Mouse (Mus musculus) lung, embryonic 16.5 days (tissue): ENCODE results near the gene Padi6. TPM values are rescaled to one million over a fixed set of nuclear protein-coding genes. Genes with fewer than 3 reads are reported as not detected.

Source experiments
- ATAC-seq: fragments of 200-750 bp; cut with Nextera tagmentation; 2 replicates; pipeline ENCODE4 v1.8.0; 2017; ENCODE audit warnings: low read depth, mild to moderate bottlenecking, moderate library complexity
- H3K27ac ChIP-seq: fragments of 300-500 bp; sonication (generic); 2 replicates; pipeline ENCODE4 v1.5.1; 2014; ENCODE audit warnings: mild to moderate bottlenecking, control low read depth, low read length
- H3K27me3 ChIP-seq: fragments of 300-500 bp; sonication (generic); 2 replicates; pipeline ENCODE4 v1.6.1; 2014; ENCODE audit warnings: low read depth, low read length, mixed read lengths; ENCODE audit not compliant: control insufficient read depth, insufficient read depth
- H3K36me3 ChIP-seq: fragments of 300-500 bp; sonication (generic); 2 replicates; pipeline ENCODE4 v1.6.1; 2014; ENCODE audit warnings: low read length; ENCODE audit not compliant: control insufficient read depth, insufficient read depth
- H3K4me1 ChIP-seq: fragments of 300-500 bp; sonication (generic); replicated peaks from 2 replicates; pipeline ENCODE4 v1.6.1; 2014; ENCODE audit warnings: low read length, mixed read lengths; ENCODE audit not compliant: control insufficient read depth, insufficient read depth
- H3K4me2 ChIP-seq: fragments of 300-500 bp; sonication (generic); 2 replicates; pipeline ENCODE4 v1.6.1; 2014; ENCODE audit warnings: low read depth, low read length, control low read depth
- H3K4me3 ChIP-seq: fragments of 300-500 bp; sonication (generic); 2 replicates; pipeline ENCODE4 v1.5.1; 2014; ENCODE audit warnings: mild to moderate bottlenecking, low read length, control low read depth
- H3K9ac ChIP-seq: fragments of 300-500 bp; sonication (generic); 2 replicates; pipeline ENCODE4 v1.6.1; 2014; ENCODE audit warnings: low read length, control low read depth
- H3K9me3 ChIP-seq: fragments of 300-500 bp; sonication (generic); 2 replicates; pipeline ENCODE4 v1.6.1; 2016; ENCODE audit warnings: low read length; ENCODE audit not compliant: control insufficient read depth
- WGBS: fragments of 180-500 bp; shearing (Covaris S2); extraction: QIAGEN DNeasy Blood & Tissue Kit; methylation state at CpG from one replicate; pipeline ENCODE4 v1.1.7; 2014; 5-methylcytosine and 5-hydroxymethylcytosine counted together
- polyA plus RNA-seq: library from polyadenylated mRNA; unstranded; fragments of >200 nt; fragmentation: Nextera tagmentation; extraction: Ambion mirVana; gene quantifications from 2 replicates; pipeline ENCODE4 v1.2.1, GENCODE M21; 2015

The Padi6 gene
- polyA plus RNA-seq, 1 experiment from 2014 or later = not detected

- H3K36me3 ChIP-seq = peaks cover 62% of the 10 kb centered on the region
- no peak overlapping the region for H3K9ac ChIP-seq
- 80% methylated on average over 5 of the region's 5 CpGs for WGBS
- no peak overlapping the region for H3K27ac ChIP-seq
- no peak overlapping the region for H3K4me3 ChIP-seq
- H3K27me3 ChIP-seq = no peaks in the 10 kb centered on the region
- H3K4me1 ChIP-seq = 0 out of 2 replicates have a peak, but pooled peaks cover 3% of the 10 kb centered on the region
- ATAC-seq = no peak
- H3K9me3 ChIP-seq = no peaks in the 10 kb centered on the region
- H3K4me2 ChIP-seq = no peak overlapping the region
Observed at GRCm38 (mm10) chr4:140720091-140720490, 22.4 kb downstream of the Padi6 start.

GRCm38 (mm10) chr4:140718436-140718835, 24.0 kb downstream of the Padi6 start:
- Histone ChIP-seq H3K36me3 (peaks cover 71% of the 10 kb centered on the region), H3K4me2 (no peak overlapping the region), H3K4me1 (peaks cover 14% of the 10 kb centered on the region), H3K9ac (no peak overlapping the region), H3K9me3 (no peaks in the 10 kb centered on the region), H3K27ac (no peak overlapping the region), H3K4me3 (no peak overlapping the region), H3K27me3 (no peaks in the 10 kb centered on the region)
- WGBS = 93% methylated on average over 9 of the region's 9 CpGs
- ATAC-seq = no peak

DNA sequence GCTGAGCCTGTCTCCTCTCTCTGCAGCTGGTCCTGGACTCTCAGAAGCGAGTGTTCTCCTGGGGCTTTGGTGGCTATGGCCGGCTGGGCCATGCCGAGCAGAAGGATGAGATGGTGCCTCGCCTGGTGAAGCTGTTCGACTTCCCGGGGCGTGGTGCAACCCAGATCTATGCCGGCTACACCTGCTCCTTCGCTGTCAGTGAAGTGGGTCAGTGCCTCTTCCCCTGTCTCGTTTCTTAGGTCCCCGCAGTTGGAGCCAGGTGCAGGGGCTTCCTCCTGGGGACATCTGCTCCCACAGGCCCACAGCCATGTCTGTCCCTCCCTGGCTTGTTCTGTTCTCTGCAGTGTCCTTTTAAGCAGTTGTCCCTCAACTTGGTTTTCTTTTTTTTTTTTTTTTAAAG, 25.4 kb downstream of the Padi6 start:
- WGBS = 92% methylated on average over 11 of the region's 11 CpGs
- Histone ChIP-seq H3K4me1 (peaks cover 28% of the 10 kb centered on the region), H3K4me3 (no peak overlapping the region), H3K27ac (no peak overlapping the region), H3K27me3 (no peaks in the 10 kb centered on the region), H3K36me3 (peaks cover 76% of the 10 kb centered on the region), H3K4me2 (no peak overlapping the region), H3K9me3 (no peaks in the 10 kb centered on the region), H3K9ac (no peak overlapping the region)
- no peak for ATAC-seq

GRCm38 (mm10) chr4:140714586-140714985, 27.9 kb downstream of the Padi6 start:
- ATAC-seq = 0 out of 2 replicates have a peak, but pooled peaks have one; percentile 1
- H3K9me3 ChIP-seq = no peaks in the 10 kb centered on the region
- H3K9ac ChIP-seq = peak overlapping the region; percentile 9; the same call in 1 of the 2 replicates
- H3K27me3 ChIP-seq = no peaks in the 10 kb centered on the region
- H3K36me3 ChIP-seq = peaks cover 71% of the 10 kb centered on the region
- WGBS = 63% methylated on average over 5 of the region's 5 CpGs
- H3K4me3 ChIP-seq = no peak overlapping the region
- H3K27ac ChIP-seq = peak overlapping the region; percentile 39
- H3K4me2 ChIP-seq = no peak overlapping the region
- H3K4me1 ChIP-seq = peaks cover 38% of the 10 kb centered on the region

DNA sequence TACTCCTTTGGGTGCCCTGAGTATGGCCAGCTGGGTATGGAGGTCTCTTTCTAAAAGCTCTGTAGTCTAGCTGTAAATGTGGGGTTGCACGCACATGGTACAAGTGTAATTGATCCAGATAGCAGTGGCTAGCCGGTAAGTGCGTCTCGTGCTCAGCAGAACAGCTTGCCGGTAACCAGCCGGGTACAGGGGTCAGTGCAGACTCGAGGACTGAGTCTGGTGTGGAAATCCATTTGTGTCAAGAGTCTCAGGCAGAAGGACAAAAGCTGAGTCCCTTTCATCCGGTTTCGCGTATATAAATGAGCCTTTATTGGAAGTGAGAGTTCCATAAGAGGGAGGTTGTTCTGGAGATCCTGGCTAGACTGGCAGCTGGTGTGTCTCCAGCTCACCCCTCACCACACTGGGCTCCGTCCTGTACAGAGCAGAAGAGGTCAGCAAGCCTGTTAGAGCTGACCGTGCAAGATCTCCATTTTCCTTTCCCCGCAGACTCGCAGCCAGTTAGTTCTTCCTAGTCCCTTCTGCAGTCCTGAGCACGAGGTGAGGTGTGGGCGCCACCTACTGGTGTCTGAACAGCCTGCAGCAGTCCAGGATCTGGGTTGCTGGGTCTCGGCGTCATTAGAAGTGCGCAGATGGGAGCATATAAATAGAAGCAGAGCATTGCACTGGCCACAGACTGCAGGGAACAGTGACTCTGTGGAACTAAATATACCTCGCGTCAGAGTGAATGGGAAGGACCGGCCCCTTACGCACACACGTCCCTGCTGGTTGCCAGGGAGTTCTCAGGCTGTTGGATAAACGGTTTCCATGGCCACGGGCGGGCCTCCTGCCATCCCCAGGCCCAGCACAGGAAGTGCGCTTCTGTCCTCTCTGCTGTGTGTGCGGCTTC, 28.7 kb downstream of the Padi6 start:
- peaks cover 76% of the 10 kb centered on the region for H3K36me3 ChIP-seq
- no peak overlapping the region for H3K4me2 ChIP-seq
- peak overlapping the region; percentile 82 for H3K27ac ChIP-seq
- no peak overlapping the region for H3K4me3 ChIP-seq
- peak overlapping the region; percentile 3 for H3K9ac ChIP-seq
- H3K27me3 ChIP-seq = no peaks in the 10 kb centered on the region
- H3K9me3 ChIP-seq = no peaks in the 10 kb centered on the region
- WGBS = 22% methylated on average over 29 of the region's 29 CpGs
- peak; percentile 90 for ATAC-seq
- peaks cover 46% of the 10 kb centered on the region for H3K4me1 ChIP-seq

DNA sequence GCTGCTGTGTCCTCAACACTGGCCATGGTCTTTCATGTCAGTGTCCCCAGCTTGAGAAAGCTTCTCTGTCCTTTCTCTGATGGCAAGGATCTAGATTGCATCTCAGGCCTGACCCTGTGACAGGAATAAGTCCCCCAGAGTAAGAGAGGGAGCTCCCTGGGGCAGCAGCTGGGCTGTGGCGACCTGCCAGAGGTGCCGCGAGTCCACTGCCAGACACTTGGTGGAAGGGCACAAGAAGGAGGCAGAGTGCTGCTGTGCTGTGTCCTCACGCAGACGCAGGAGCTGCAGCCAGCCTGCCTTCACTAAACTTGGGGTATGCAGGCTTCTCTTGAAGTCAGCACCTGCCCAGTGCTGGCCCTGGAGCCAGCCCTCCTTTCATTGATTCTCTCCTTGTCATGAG, 31.1 kb downstream of the Padi6 start:
- WGBS = 61% methylated on average over 5 of the region's 5 CpGs
- H3K36me3 ChIP-seq = peaks cover 55% of the 10 kb centered on the region

GRCm38 (mm10) chr4:140710781-140711180, 31.7 kb downstream of the Padi6 start:
- H3K4me1 ChIP-seq = peaks cover 59% of the 10 kb centered on the region
- no peak overlapping the region for H3K9ac ChIP-seq
- H3K9me3 ChIP-seq = no peaks in the 10 kb centered on the region
- H3K36me3 ChIP-seq = peaks cover 49% of the 10 kb centered on the region
- H3K27ac ChIP-seq = no peak overlapping the region
- no peaks in the 10 kb centered on the region for H3K27me3 ChIP-seq
- H3K4me3 ChIP-seq = no peak overlapping the region
- no peak overlapping the region for H3K4me2 ChIP-seq
- WGBS = 79% methylated on average over 10 of the region's 10 CpGs
- no peak for ATAC-seq

More for the DNA sequence above, 31.1 kb downstream of the Padi6 start:
- Histone ChIP-seq H3K4me1 (peaks cover 59% of the 10 kb centered on the region), H3K4me3 (no peak overlapping the region), H3K27ac (no peak overlapping the region), H3K27me3 (no peaks in the 10 kb centered on the region), H3K4me2 (no peak overlapping the region), H3K9ac (no peak overlapping the region), H3K9me3 (no peaks in the 10 kb centered on the region)
- no peak for ATAC-seq

DNA sequence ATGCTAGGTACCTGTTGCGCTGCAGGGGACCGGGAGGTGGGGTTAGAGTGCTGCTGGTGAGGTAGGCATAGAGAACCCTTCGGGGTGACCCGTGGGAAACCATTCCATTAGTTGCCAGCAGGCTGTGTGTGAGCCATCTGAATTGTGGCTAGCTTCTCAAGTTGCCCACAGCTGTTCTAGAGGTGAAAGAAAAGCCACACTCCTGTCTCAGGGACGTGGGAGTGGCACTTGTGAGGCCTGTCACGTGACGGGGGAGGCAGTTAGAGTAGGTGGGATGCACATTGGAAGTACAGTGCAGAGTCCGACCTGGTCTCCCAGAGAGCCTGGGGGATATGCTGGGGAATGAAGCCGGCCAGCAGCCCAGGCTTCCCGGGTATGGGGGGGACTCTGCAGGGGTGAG, 32.8 kb downstream of the Padi6 start:
- H3K9me3 ChIP-seq = no peaks in the 10 kb centered on the region
- no peak overlapping the region for H3K9ac ChIP-seq
- H3K4me3 ChIP-seq = no peak overlapping the region
- H3K4me1 ChIP-seq = peaks cover 59% of the 10 kb centered on the region
- H3K4me2 ChIP-seq = no peak overlapping the region
- ATAC-seq = no peak
- 78% methylated on average over 10 of the region's 10 CpGs for WGBS
- no peak overlapping the region for H3K27ac ChIP-seq
- H3K36me3 ChIP-seq = peaks cover 42% of the 10 kb centered on the region
- no peaks in the 10 kb centered on the region for H3K27me3 ChIP-seq

- no peak overlapping the region for H3K27ac ChIP-seq
- no peaks in the 10 kb centered on the region for H3K9me3 ChIP-seq
- H3K4me1 ChIP-seq = peaks cover 57% of the 10 kb centered on the region
- ATAC-seq = no peak
- H3K4me3 ChIP-seq = no peak overlapping the region
- H3K9ac ChIP-seq = no peak overlapping the region
- H3K4me2 ChIP-seq = no peak overlapping the region
- WGBS = 83% methylated on average over 7 of the region's 7 CpGs
- no peaks in the 10 kb centered on the region for H3K27me3 ChIP-seq
- peaks cover 37% of the 10 kb centered on the region for H3K36me3 ChIP-seq
Observed at GRCm38 (mm10) chr4:140709111-140709510, 33.3 kb downstream of the Padi6 start.
